Mouse (Mus musculus): Measurements from ENCODE around the gene Sike1.

The Sike1 gene

GRCm38 (mm10) chr3:103020943-103021638 is 25.6 kb downstream of the Sike1 start:
- DNase-seq (ENCODE audit: low read depth, low spot score), result peak; percentile 92

GRCm38 (mm10) chr3:103026174-103026573 is 30.7 kb downstream of the Sike1 start:
- DNase-seq (ENCODE audit: low read depth, low spot score), result peak; percentile 72

- DNase-seq (ENCODE audit: low read depth, low spot score), result no peak
These were observed 44.8 kb downstream of the Sike1 start for GRCm38 (mm10) chr3:103040285-103040684.

GRCm38 (mm10) chr3:103040861-103041379 is 45.4 kb downstream of the Sike1 start:
- no peak for DNase-seq (ENCODE audit: low read depth, low spot score)

GRCm38 (mm10) chr3:103056016-103056595 is 60.6 kb downstream of the Sike1 start:
- DNase-seq (ENCODE audit: low read depth, low spot score), result no peak

GRCm38 (mm10) chr3:103057752-103058151 is 62.2 kb downstream of the Sike1 start:
- no peak for DNase-seq (ENCODE audit: low read depth, low spot score)
